Mouse (Mus musculus) small intestine, adult 2 months (tissue): Measurements from ENCODE around the gene Neu2.

Source experiments
- CTCF ChIP-seq: fragments of 200-500 bp; IDR thresholded peaks from 2 replicates; pipeline ENCODE4 v1.5.1; 2012; ENCODE audit warnings: low read depth, mild to moderate bottlenecking, control low read depth, inconsistent platforms, low read length, moderate library complexity, mixed read lengths; ENCODE audit not compliant: insufficient replicate concordance, insufficient read length; ENCODE audit errors: extremely low read depth
- POLR2A ChIP-seq: fragments of 200-500 bp; IDR thresholded peaks from 2 replicates; pipeline ENCODE4 v1.6.1; 2012; ENCODE audit warnings: low read depth, mild to moderate bottlenecking, control low read depth, inconsistent platforms, low read length, moderate library complexity

- TF ChIP-seq CTCF: no peak
- no peak for TF ChIP-seq POLR2A
Measured at GRCm38 (mm10) chr1:87643016-87643415, 133.3 kb downstream of the Neu2 start.
